Mouse (Mus musculus) T-cell, adult 66 days (primary cell): ENCODE results near the gene Fbxw17. TPM values are rescaled to one million over a fixed set of nuclear protein-coding genes. Genes with fewer than 3 reads are reported as not detected.

ENCODE experiments used
- total RNA-seq, 2 experiments: library from RNA; stranded (reverse); gene quantifications; 3 replicates in 1 of 2; 4 replicates in 1 of 2; pipeline ENCODE4 v1.2.4; 2023

Fbxw17 gene
- 10 to 100 TPM; 14.0 to 22.3 TPM for total RNA-seq

DNA sequence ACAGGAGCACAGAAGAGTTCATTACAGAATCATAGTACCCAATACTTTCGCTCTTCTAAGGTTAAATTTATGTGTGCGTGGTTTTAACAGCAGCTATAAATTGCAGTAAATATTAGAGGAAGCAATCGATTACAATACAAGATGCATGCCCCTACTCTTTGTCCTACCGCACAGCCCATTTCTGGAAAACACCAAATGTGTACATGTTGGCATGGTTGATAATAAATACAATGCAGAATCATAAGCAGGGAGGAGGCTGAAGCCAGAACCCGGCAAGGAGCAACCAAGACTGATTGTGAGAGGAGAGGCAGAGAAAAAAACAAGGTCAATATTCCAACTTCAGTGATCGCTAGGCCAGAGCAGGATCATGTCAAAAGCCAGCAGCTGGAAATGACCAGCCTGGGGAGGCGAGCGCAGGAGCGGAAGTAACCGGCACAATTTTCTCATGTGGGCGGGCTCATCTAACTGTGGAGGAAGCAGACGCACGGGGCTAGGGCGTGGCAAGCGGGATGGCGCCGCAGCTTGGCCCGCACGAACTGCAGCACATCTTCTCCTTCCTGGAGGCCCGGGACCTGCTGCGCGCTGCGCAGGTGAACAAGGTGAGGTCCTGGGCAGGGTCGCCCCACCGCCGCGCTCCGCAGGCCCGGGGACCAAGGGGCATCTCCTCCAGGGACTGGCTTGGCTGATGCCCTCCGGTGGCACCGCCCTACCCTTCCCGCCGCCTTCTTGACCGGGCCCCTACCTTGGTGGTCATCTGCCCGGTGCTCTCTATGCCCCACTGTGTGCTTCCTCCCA is at the start of gene Fbxw17:
Gene Fbxw17 (plus strand): TSS at position 476 of the 795 bp plus-strand sequence.

DNA sequence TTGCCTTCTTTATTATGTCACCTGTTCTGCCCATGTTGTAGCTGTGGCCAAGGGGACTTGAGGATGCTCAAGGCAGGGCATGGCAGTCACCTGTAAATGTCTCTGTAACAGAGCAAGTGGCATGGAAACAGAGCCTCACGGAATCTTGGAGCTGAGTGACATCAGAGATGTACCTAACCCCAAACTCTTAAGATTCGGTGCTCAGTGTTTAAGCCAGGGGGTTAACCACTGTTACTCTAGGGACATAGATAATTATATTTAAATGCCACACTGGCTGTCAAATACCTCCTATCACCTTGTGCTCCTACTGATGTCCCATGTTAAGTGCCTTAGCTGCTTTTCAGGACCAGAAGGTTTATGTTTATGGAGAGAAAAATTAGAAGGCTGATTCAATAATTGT is 26.1 kb downstream of the Fbxw17 start, which contains the start of gene Gm47429:
Gene Gm47429 (minus strand): TSS at position 101 of the 400 bp plus-strand sequence.

GRCm38 (mm10) chr13:50467007-50467406 is 49.3 kb downstream of the Fbxw17 start, which contains the start of gene Nutm2:
Nutm2 (plus strand) TSS chr13:50467307.

Other genes with a start within 250 kb of the Fbxw17 start
- gene Gm906, start 167.6 kb upstream of the Fbxw17 start, total RNA-seq, result not detected
- not detected for gene Gm47429, start 26.0 kb downstream of the Fbxw17 start, total RNA-seq
- gene Nutm2, start 49.4 kb downstream of the Fbxw17 start, total RNA-seq, result not detected
- gene Gm904, start 225.4 kb downstream of the Fbxw17 start, total RNA-seq, result not detected